Mouse (Mus musculus) left cerebral cortex, postnatal 14 days (tissue): Measurements from ENCODE around the gene Foxo6. TPM values are rescaled to one million over a fixed set of nuclear protein-coding genes. Genes with fewer than 3 reads are reported as not detected.
A peak's percentile ranks its signal among the peaks of the same experiment; 100 is the strongest.

Source experiments
- DNase-seq, 2 experiments: peaks; one replicate each; pipeline ENCODE4 v3.0.0; 2021 to 2022; ENCODE audit warnings: low spot score in 2 of 2, mixed read lengths in 1 of 2
- intact Hi-C: fragments of 180-260 bp; cut with DNase I; formaldehyde crosslinking; loops from one replicate; pipeline ENCODE4 v1.15.1; 2025
- total RNA-seq, 2 experiments: library from RNA; stranded (reverse); gene quantifications; 2 replicates each; pipeline ENCODE4 v1.2.3; 2021

Foxo6 gene
- total RNA-seq, 2 experiments from 2014 or later: 14.7 to 22.4 TPM

DNA sequence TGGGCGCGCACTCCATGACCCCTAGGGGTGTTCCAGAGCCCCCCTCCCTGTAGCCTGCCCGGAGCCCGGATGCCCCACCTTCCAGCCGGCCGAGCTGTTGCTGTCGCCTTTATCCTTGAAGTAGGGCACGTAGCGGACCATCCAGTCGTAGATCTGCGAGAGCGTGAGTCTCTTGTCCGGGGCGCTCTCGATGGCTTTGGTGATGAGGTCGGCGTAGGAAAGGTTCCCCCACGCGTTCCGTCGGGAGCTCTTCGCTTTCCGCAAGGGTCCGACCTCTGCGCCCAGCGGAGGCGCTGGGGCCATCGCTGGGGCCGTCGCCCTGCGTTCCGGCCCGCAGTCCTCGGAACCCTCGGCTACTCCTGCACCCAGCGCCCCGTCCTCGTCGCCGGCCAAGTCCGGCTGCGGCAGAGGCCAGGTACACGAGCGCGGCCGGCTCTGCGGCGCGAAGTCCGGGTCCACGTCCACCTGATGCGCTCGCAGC is 348 bp downstream of the Foxo6 start:
- DNase-seq: peak in 1 of 2 experiments; percentile 8
- intact Hi-C loops: loop anchor here (5.0 kb wide), 3 partner anchors 34 to 80 kb away; no protein-coding TSS in a partner anchor

DNA sequence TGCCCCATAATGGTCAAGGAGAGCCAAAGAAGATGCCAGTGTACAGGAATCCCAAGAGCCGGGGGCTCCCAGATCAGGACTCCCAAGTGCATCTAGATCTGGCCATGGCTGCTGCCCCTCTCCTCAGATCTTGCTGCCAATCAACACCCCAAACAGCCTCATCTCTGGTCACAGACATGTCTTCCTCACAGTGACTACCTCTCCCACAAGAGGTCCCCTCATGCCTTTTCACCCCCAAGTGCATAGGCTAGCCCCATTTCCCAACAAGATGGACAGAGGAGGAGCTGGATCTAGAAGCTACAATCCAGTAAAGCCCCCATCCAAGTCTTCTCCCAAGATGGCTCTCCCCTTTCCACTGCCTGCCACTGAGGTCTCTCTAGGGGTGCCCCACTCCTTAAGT is 1.4 kb downstream of the Foxo6 start:
- intact Hi-C loops: loop anchor here (5.0 kb wide), 3 partner anchors 33 to 82 kb away; no protein-coding TSS in a partner anchor
- no peak for DNase-seq

GRCm38 (mm10) chr4:120285223-120285622 is 1.9 kb downstream of the Foxo6 start:
- intact Hi-C loops: loop anchor here (5.0 kb wide), 3 partner anchors 33 to 82 kb away; no protein-coding TSS in a partner anchor
- no peak for DNase-seq

DNA sequence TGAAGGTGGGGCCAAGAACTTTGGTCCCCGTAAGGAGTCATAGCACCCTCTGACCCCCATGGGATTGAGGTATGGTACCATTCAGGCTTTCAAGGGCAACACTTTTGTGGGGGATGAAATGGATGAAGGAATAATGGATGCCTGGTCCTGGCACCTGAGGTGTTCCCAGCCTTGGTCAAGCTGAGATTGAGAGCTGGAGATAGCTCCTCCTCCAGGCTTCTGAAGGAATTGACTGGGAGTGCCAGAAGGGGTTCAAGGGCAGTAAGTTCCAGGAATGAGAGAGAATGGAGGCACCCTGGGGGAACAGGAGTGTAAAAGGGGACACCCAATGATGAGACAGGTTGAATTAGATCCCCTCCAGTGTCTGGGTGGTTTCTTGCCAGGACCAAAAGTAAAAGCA is 3.0 kb downstream of the Foxo6 start:
- intact Hi-C loops: no loop called here
- peak in 1 of 2 experiments; percentile 10 for DNase-seq

DNA sequence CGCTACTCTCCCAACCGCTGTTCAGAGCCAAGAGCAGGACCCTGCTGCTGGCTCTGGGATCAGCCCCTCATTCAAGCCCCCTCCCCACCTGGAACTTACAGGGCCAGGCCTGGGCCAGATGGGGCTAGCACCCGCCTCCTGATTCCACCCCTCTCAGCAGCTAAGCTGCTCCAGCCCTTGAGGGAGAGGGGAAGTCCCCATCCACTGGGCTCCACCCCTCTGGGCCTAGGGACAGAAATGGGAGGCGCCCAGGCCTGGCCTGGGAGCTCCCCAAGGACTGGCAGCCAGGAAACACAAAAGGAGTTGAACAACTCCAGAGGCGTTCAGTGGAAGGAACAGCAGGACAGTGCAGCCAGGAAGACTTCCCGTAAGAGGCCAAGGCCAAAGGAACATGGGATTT is 4.0 kb downstream of the Foxo6 start:
- peak; percentile 58 to 63 for DNase-seq
- intact Hi-C loops: no loop called here

- DNase-seq: peak; percentile 75 to 83
- intact Hi-C loops: no loop called here
Measured at GRCm38 (mm10) chr4:120282568-120283091, 4.5 kb downstream of the Foxo6 start.

DNA sequence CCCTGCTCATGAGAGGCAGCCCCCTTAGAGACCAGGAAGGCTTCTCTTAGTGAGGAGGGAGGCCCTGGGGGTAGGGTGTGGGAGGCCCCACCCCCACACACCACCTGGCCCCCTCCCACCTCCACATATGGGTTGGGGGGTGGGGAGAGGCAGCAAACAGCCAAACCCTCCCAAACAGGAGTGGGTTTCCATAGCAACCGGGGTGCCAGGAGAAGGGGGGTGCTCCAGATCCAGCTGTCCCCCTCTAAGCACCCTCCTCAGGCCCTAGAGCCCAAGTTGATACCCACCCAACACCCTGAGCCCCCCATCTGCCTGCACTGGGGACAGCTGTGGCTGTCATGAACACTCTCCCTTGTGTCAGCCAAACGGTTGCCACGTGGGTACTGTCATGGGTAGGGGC is 6.1 kb downstream of the Foxo6 start:
- peak in 1 of 2 experiments; percentile 10 for DNase-seq
- intact Hi-C loops: no loop called here

GRCm38 (mm10) chr4:120280432-120280831 is 6.7 kb downstream of the Foxo6 start:
- intact Hi-C loops: no loop called here
- no peak for DNase-seq

- no peak for DNase-seq
Measured at GRCm38 (mm10) chr4:120277255-120277928, 9.8 kb downstream of the Foxo6 start.

DNA sequence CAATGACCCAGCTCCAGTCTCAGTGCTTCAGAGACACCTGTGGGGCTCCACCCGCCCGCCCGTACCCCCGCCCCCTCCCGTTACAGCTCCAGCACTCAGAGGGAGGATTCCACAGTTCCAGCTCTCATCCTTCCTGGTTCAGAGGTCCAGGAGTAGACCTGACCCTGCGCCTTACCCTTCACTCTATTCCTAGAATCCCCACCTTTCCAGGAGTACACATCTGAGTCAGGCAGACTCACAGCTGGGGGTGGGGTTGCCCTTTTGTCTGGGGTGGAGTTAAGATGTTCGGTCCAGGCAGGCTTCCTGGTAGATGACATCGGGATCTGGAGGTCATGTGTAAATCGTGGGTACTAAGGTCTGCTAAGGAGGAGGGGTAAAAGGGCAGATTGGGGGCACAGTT is 11.7 kb downstream of the Foxo6 start:
- DNase-seq: no peak
- intact Hi-C loops: no loop called here

More at GRCm38 (mm10) chr4:120277255-120277928, 9.8 kb downstream of the Foxo6 start:
- intact Hi-C loops: no loop called here

GRCm38 (mm10) chr4:120273594-120273993 is 13.6 kb downstream of the Foxo6 start:
- no peak for DNase-seq
- intact Hi-C loops: no loop called here

- intact Hi-C loops: no loop called here
- no peak for DNase-seq
Measured at GRCm38 (mm10) chr4:120271886-120272580, 15.1 kb downstream of the Foxo6 start.

- DNase-seq: no peak
- intact Hi-C loops: no loop called here
Measured at GRCm38 (mm10) chr4:120271208-120271607, 15.9 kb downstream of the Foxo6 start.

DNA sequence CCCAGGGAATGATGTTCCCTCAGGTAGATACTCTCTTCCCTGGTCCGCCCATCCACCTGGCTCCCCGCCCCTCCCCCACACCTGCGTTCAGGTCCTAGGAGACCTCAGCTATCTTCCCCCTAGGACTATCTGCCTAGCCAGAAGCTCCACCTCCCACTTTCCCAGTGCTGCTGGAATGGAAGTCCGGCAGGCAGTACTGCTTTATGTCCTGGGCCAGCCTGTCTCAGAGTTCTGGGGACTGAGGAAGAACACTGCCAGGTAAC is 16.3 kb downstream of the Foxo6 start:
- no peak for DNase-seq
- intact Hi-C loops: no loop called here

GRCm38 (mm10) chr4:120270148-120270936 is 16.8 kb downstream of the Foxo6 start:
- DNase-seq: no peak
- intact Hi-C loops: no loop called here

DNA sequence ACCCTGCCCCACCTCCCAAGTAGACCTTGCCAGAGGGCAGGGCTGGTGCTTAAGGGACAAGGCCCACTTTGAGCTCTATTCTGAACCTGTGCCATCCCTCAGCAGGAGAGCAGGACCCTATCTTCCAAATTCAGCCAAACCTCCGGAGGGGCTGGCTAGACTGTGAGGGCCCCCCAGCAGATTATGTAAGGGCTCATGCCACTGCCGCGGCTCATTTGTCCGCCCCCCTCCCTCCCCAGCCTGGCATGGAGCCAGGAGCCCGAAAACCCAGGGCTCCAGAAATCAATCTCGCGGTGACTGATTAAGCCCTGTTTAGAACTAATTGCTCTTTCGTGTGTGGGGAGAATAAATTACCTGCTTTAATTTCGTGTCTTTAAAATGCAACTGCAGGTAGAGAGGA is 17.7 kb downstream of the Foxo6 start:
- intact Hi-C loops: no loop called here
- DNase-seq: no peak

DNA sequence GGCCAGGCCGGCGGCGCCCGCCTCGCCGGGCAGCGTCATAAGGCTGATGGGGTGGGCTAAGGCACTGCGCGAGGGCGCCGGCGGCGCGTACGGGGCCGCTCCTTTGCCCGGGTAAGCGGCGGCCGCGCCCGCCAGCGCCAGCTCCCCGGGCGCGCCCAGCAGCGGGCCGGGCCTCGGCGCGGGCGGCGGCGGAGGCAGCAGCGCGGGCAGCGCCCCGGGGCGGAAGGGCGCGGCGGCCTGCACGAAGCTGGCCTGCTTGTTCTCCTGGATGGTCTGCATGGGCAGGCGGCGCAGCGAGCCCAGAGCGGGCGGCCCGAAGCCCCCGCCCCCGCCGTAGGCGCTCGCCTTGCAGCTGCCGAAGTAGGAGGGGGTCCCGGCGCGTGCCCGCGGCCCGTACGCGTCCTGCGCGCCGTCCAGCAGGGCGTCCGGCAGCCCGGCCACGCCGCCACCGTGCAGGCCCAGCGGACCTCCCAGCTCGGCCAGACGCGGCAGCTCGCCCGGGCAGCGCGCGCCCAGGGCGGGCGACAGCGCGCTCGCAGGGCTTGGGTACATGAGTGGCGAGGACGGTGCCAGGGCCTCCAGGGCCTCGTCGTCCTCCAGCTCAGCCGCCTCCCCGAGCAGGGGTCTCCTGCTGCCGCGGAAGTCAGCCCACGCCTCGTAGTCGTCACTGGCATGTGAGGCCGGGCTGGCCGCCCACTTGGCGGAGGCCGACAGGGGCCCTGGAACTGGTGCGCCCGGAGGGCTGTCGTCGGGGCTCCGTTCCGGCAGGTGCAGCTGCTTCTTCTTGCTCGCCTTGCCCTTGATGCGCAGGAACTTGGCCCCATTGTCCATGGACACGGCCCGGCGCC is 18.7 kb downstream of the Foxo6 start:
- intact Hi-C loops: no loop called here

DNA sequence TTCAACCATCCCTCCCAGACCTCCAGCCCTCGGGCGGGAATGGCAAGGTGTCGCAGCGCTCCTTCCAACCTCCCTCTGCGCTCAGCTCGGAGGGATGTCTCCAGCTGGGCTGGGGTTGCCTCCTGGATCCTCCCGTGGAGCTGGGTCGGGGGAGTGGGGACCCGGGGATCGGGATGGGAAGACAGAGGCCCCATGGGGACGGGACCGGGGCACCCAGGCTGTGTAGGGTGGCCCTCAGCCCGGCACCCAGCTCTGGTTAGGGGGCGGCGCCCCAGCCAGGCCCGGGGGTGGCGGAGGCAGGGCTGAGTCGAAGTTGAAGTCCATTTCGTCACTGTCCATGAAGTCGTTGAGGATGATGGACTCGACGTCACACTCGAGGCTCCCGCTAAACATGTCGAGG is 19.5 kb downstream of the Foxo6 start:
- intact Hi-C loops: no loop called here
- DNase-seq: no peak

More for the DNA sequence above, 18.7 kb downstream of the Foxo6 start:
- DNase-seq: no peak

DNA sequence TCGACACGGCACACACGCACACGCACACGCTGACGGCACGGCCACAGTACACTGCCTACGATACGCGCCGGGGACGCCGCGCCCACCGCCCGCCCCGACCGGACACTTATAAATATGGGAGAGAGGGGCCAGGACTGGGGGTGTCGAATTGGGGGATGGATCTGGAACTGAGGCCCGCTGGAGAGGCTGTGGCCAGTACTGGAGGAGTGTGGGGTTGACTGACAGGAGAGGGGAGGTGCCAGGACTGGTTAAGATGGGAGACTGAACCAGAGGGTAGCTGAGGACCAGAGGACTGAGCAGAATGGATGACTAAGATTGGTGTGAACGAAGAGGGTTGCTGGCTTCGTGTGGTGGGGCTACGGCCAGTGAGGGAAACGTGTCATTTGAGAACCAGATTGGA is 20.0 kb downstream of the Foxo6 start:
- intact Hi-C loops: no loop called here
- DNase-seq: no peak
